Mouse (Mus musculus) kidney, postnatal 36 days (tissue): Measurements from ENCODE around the gene Hbq1b.

Source experiments
- DNase-seq, 2 experiments: peaks; one replicate each; pipeline ENCODE4 v3.0.0; 2021 to 2022; ENCODE audit warnings: mixed read lengths in 2 of 2

Gene Hbq1b

DNA sequence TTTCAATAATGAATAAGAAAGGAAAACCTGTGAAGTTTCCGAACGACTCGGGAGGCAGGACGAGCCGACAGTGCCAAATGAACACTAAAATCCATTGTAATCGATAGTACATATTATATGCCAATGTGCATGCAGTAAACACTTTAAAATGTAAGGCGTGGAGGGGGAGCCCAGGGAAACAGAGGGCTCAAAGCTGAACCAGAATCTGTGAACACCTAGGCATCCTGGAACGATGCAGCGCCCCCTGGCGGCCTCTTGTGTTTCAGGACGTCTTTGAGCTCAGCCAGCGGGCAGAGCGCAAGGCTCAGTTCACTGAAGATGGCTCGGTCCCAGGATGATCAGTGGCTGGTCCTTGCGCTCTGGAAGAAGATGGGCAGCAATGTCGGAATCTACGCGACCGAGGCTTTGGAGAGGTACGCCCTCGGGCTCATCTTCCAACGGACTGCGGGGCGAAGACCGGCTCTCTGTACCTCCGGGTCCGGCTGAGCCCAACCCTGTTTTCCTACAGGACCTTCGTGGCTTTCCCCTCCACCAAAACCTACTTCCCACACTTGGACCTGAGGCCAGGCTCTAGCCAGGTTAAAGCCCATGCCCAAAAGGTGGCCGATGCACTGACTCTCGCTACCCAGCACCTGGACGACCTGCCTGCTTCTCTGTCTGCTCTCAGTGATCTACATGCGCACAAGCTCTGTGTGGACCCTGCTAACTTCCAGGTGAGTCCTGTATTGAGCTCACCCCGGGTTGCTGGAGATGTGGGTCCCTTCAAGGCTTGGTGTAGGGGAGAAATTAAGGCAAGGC lies at the start of gene Hbq1b:
Gene Hbq1b, plus strand, starts transcription at position 271 of the 798 bp plus-strand sequence.
- peak; percentile 81 to 89 for DNase-seq

- no peak for DNase-seq
These were observed 49.4 kb upstream of the Hbq1b start for GRCm38 (mm10) chr11:32237411-32237795.

DNA sequence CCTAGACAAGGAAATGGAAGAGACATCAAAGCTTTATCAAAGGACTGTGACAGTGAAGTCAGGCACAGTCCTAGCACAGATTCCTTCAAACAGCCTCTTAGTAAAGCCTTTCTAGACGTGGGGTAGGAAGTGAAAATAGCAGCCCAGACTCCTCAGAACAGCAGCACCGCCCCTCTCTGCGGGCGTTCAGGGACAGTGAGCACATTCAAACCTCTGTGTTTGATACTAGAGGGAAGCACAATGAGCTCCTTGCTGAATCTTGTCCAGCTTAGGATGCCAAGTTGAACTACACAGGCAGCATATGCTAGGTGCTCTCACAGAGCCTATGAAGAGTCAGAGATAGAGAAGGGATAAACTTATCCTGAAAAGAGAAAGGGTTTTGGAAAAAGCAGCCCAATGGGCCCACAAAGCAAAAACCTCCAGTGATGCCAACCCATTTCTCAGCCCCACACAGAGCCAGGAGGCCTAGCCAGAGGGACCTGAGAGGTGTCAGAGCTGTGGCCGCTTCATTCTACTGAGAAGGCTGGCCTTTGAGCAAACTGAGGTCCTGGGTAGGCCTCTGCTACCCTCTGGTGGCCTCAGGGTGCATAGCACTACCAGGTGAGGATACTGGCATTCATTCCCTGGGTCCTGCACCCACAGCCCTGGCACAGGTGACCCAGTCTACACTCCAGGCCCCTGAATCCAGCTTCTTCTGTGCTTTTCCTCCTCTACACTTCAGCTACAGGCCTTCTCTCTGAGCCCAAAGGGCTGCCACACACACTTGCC lies 48.5 kb upstream of the Hbq1b start:
- peak; percentile 74 to 86 for DNase-seq

- peak; percentile 45 to 54 for DNase-seq
These were observed 45.4 kb upstream of the Hbq1b start for GRCm38 (mm10) chr11:32241391-32241790.

DNA sequence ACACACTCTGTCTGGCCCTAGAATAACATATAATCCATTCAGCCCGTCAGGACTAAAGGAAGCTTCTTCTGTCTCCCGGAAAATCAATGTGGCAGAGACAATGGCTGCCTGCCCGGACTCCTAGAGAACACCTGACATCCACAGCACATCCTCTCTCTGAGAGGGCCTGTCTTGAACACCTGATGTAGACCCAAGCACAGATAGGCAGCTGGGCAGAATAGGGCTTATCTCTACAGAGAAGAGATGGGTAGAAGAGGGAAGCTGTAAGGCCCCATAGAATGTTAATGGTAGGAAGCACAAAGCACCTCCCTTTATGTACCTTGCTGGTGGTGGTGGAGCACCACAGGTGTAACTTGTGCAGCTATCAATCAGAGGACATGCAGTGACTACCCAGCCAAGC lies 44.6 kb upstream of the Hbq1b start:
- DNase-seq: no peak

- DNase-seq: peak in 1 of 2 experiments; percentile 53
These were observed 43.4 kb upstream of the Hbq1b start for GRCm38 (mm10) chr11:32243205-32243955.

DNA sequence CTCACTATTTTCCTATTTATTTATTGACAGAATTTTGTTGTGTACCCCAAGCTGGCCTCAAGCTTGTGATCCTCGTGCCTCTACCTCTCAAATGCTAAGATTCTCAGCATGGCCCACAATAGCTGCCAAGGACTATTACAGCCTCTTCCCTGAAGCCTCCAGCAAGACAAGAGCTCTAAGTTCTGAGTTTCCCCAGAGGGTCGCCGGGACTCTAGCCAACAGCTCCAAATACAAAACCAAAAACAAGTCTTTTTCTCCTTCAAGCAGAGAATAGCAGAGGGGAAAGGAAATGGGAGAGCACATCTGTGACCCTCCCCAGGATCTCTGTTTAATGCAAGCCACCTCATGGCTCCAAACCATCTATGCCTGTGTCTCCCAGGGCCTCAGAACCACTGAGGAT lies 42.7 kb upstream of the Hbq1b start:
- DNase-seq: no peak

GRCm38 (mm10) chr11:32244617-32245016 lies 42.1 kb upstream of the Hbq1b start:
- no peak for DNase-seq

GRCm38 (mm10) chr11:32245614-32246013 lies 41.2 kb upstream of the Hbq1b start:
- DNase-seq: no peak

GRCm38 (mm10) chr11:32247068-32247467 lies 39.7 kb upstream of the Hbq1b start:
- DNase-seq: no peak

GRCm38 (mm10) chr11:32248350-32248749 lies 38.4 kb upstream of the Hbq1b start:
- DNase-seq: no peak

DNA sequence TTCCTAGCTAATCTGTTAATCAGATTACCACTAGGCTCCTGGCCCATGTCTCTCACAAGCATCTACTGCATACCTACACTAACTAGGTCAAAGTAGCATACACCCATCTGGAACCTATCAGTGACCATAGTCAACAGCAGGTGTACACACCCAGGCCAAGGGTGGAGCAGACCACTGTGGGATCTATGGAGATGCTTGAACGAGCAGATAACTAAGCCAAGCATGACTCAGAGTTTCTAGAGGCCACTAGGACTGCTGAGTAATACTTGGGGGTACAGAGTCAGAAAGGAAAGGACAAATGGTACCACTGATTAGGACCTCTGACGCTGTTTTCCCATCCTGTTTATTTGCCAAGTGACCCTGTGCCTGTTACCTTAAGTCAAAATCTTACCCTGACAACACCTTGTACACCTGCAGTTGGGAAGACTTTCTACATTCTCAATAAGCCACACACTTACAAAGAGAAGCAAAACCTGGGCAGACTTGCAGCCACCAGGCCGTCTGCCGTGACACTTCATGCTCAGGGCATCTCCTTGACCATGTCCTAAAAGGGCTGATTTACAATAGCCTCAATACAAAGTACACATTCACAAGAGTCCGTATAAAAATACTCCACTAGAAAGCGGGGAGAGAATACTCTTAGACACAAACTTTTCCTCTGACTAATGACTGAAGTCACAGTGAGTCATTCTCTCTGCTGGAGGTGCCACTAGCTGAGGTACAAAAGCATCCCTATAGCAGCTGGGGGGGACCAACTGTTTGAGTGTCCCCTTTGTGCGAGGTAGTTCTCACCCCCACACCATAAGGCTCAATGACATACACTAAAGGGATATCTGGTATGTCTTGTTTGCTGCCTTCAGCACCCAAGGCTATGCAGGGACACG lies 35.6 kb upstream of the Hbq1b start:
- no peak for DNase-seq

GRCm38 (mm10) chr11:32253121-32253520 lies 33.6 kb upstream of the Hbq1b start:
- no peak for DNase-seq

- no peak for DNase-seq
These were observed 30.6 kb upstream of the Hbq1b start for GRCm38 (mm10) chr11:32256146-32256545.

DNA sequence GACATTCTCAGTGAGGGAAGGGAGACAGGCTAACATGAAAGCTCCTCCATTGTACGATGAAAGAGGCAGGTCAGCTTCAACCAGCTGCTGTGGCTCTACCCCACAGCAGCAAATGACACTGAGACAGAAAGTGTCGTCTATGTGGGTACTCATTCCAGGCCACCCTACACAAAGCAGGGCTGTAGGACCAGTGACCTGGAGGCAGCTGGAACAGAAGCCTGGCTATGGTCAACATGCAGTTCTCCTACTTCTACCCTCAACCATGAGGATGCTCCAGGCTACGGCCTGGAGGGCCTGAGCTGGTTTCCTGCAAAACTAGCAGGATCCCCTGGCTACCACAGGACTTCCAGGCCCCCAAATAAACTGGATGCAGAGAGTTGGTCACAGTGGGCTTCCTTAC lies 30.2 kb upstream of the Hbq1b start:
- DNase-seq: no peak

DNA sequence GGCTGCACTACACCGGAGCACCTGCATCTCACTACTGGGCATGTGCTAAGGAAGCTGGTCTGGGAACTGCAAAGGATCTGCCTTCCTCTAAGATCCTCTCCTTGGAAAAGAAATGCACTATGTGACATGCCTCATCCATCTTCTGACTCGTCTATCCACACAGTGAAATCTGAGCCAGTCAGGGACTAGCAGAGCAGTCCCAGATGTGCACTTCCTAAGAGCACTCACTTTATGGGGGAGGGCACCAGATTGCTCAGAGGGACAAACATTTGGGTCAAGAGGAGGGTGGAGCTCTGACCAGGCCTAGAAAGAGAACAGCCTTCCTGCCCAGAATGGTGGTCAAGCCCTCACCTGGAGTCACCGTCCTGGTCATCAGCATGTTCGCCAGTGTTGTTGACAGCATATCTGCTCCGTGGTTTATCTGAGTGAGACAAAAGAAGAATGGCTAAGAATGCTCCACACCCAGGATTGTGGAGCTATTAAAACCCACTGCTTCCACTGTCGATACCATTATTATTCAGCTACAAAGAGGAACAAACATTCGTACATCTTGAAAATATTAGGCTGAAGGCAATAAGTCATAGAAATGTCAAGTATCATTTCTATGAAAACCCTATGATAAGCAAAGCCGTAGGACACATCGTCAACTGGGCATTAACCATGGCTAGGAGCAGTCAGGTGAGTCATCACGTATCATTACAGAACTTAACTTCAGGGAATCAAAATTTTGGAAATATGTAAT lies 23.9 kb upstream of the Hbq1b start:
- no peak for DNase-seq

DNA sequence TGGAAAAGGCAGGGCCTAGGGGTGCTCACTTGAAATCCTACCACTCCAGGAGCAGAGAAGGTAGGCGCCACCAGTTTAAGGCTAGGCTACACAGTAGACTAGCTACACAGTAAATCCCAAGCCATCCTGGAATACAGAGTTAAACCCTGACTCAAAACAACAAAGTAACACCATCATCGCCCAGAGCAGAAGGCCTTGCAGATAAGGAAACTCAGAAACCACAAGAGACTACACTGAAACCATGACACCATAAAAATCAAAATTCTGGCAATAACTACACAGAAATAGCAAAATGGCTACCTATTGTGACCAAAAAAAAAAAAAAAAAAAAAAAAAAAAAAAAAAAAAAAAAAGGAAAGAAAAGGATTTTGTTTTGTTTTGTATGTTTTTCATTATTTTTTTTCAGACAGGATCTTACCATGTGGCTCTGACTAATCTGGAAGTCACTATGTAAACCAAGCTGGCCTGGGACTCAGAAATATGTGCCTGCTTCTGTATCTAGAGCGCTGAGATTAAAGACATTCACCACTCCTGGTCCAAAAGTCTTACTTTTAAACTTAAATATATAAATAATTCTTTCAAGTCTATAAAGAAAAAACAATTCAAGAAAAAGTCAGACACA lies 21.5 kb upstream of the Hbq1b start:
- no peak for DNase-seq

DNA sequence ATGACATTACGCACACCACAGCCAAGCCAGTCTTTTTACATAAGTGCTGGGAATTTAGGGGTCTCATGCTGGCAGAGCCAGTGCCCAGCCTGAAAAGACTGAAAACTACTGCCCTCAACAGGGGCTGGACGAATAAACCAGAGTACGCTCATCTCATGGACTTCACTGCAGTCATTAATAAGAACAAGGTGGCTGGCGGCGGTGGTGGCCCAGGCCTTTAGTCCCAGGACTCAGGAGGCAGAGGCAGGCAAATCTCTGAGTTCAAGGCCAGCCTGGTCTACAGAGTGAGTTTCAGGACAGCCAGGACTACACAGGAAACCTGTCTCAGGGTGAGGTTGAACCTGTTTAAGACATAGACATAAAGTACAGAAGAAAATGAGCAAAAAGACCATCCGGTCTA lies 20.6 kb upstream of the Hbq1b start:
- DNase-seq: no peak

GRCm38 (mm10) chr11:32266776-32267175 lies 20.0 kb upstream of the Hbq1b start:
- DNase-seq: no peak

DNA sequence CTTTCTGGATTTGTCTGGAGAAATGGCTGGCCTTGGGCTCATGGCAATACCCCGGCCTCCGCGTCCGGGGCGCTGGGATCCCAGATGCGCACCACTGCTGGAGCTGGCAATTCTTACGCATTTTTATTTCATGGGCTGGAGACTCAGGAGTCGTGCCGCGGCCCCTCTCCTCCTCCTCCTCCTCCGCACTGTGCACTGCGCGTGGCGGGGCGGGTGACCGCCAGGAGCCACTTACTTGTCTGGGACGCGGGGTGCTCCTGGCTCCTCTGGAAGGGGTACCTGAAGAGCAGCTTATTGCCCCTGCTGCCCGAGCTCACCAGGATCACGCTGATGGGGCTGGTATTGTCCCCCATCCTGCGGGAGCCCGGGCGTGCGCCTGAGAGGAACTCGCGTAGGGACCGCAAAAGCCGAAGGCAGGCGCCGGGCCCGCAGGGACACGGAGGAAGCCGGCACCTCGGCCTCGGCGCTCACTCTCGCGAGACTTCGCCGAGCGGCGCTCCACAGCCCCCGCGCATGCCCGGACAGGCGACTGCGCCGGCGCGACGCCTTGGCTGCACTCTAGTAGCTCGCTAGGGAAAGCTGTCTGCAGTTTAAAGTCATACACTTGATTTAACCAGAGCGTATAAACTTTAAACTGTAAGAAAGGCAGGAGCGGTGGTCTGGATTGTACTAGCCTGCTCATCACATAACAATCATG lies 19.4 kb upstream of the Hbq1b start, which contains the start of gene Nprl3:
Gene Nprl3, minus strand, starts transcription at position 520 of the 697 bp plus-strand sequence.
- DNase-seq: peak; percentile 97 to 98
